Mouse (Mus musculus) 3134 (cell line): ENCODE results near the gene Inhba.

Source experiments
- DNase-seq: peaks from one replicate; pipeline ENCODE4 v3.0.0-alpha.2; 2011; ENCODE audit warnings: low spot score; ENCODE audit not compliant: insufficient read length; ENCODE audit errors: extremely low read depth

Inhba gene

DNA sequence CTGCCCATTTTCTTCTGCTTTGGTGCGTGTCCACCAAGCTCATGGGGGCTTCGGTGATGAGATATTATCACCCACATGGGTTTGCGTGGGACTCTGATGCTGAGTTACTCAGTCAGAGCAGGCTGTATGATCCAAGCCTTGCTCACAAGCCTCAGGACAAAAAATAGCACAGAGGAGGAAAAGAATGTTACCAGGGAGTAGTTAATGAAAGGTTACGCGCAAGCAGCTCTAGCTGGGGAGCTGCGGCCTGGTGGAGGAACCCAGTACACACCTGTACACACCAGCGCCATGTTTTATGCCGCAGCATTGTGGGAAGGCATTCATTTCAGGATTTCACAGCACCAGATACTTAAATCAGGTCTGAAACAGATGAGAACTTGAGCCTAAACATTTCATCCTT lies 10.9 kb downstream of the Inhba start:
- DNase-seq: no peak

GRCm38 (mm10) chr13:16023070-16024039 lies 11.7 kb downstream of the Inhba start:
- DNase-seq: no peak

- DNase-seq: no peak
Observed at GRCm38 (mm10) chr13:16030557-16031057, 19.0 kb downstream of the Inhba start.

GRCm38 (mm10) chr13:16032425-16032824 lies 20.8 kb downstream of the Inhba start:
- no peak for DNase-seq

DNA sequence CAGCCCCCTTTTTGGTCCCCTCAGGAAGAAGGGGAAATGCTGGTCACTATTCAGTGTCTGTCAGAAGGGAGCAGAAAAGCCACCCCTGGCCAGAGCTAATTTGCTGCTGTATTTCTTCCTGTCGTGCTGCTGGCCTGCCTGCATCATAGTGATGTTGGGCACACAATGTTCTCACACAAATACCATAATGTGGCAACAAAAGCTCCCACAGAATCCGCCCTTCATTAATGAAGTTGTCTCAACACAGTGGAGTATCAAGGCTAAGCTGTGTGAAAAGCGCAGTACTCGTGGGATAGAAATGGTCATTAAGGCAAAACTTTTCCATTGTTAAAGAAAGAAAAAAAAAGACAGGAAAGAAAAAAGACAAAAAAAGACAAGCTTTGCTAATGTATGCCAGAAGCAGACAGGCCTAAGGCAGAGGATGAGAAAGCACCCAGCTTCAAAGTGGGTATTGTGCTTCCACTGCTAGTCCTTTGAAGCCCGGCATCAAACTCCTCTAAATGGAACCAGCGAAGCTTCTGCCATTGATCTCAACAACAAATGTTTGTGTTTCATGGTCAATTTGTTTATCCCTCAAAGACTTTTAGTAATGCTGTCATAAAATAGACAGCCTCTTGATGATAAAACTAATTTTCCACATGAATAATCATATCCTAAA lies 21.4 kb downstream of the Inhba start:
- no peak for DNase-seq

DNA sequence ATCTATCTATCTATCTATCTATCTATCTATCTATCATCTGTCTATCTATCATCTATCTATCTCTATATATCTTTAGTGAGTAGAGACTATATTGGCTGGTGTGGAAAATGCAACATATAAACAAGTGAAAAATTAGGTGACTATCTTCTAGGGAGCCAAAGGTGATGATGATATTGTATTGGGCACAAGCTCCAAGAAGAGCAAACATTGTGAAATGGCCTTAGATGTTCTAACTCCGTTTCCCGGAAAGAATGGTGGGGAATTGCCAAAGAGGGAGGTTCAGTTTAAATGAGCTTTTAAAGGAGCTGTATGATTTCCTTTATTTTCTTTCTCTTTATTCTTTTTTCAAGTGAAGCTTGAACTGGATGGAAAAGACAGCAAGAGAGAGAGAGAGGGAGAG lies 57.4 kb downstream of the Inhba start:
- no peak for DNase-seq

GRCm38 (mm10) chr13:16077276-16077675 lies 65.6 kb downstream of the Inhba start:
- DNase-seq: no peak

- no peak for DNase-seq
Observed at GRCm38 (mm10) chr13:16078216-16078731, 66.6 kb downstream of the Inhba start.

GRCm38 (mm10) chr13:16080205-16080604 lies 68.6 kb downstream of the Inhba start:
- no peak for DNase-seq
